Mouse (Mus musculus) small intestine, adult 2 months (tissue): Measurements from ENCODE around the gene Dab1.

Source experiments
- CTCF ChIP-seq: fragments of 200-500 bp; IDR thresholded peaks from 2 replicates; pipeline ENCODE4 v1.5.1; 2012; ENCODE audit warnings: low read depth, mild to moderate bottlenecking, control low read depth, inconsistent platforms, low read length, moderate library complexity, mixed read lengths; ENCODE audit not compliant: insufficient replicate concordance, insufficient read length; ENCODE audit errors: extremely low read depth
- POLR2A ChIP-seq: fragments of 200-500 bp; IDR thresholded peaks from 2 replicates; pipeline ENCODE4 v1.6.1; 2012; ENCODE audit warnings: low read depth, mild to moderate bottlenecking, control low read depth, inconsistent platforms, low read length, moderate library complexity

DNA sequence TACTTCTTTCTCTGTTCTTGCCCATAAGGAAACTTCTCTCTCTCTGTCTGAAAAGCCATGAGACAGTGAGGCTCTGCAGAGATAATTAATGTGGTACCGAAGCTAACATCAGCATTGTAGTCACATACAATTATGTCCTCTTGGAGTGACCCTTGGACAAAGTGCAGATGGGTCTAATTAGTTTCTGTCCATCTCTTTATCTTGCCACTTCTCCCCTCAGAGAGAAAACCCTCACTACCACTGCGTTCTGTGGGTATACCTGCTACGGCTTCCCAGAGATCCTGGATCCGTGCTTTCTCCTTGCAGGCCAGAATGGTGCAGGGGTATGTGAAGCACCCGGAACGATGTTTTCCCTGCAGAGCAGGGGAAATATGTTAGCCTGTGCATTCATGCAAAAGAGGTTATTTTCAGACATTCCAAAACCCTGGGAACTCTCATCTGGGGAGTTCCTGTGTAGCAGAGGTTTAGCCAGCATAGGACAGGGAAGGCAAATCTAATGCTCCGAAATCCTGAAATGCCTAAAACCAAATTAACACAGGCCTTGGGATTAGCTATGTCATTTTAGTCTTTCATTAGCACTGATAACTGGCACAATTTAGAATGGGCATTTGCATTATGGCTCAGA, 812.2 kb downstream of the Dab1 start:
- TF ChIP-seq POLR2A (no peak), CTCF (no peak)
